Mouse (Mus musculus) forebrain, embryonic 16.5 days (tissue): ENCODE results near the gene Col6a5. TPM values are rescaled to one million over a fixed set of nuclear protein-coding genes. Genes with fewer than 3 reads are reported as not detected.

Experiments
- ATAC-seq: fragments of 200-750 bp; cut with Nextera tagmentation; 2 replicates; pipeline ENCODE4 v1.8.0; 2017; ENCODE audit warnings: mild to moderate bottlenecking, moderate library complexity
- H3K27ac ChIP-seq: fragments of 300-500 bp; sonication (generic); 2 replicates; pipeline ENCODE4 v1.5.1; 2014; ENCODE audit warnings: low read length, control low read depth
- H3K27me3 ChIP-seq: fragments of 300-500 bp; sonication (generic); replicated peaks from 2 replicates; pipeline ENCODE4 v1.6.1; 2014; ENCODE audit warnings: low read length; ENCODE audit not compliant: control insufficient read depth, insufficient read depth
- H3K36me3 ChIP-seq: fragments of 300-500 bp; sonication (generic); 2 replicates; pipeline ENCODE4 v1.6.1; 2014; ENCODE audit not compliant: control insufficient read depth, insufficient read depth
- H3K4me1 ChIP-seq: fragments of 300-500 bp; sonication (generic); replicated peaks from 2 replicates; pipeline ENCODE4 v1.6.1; 2014; ENCODE audit warnings: low read length; ENCODE audit not compliant: control insufficient read depth, insufficient read depth
- H3K4me2 ChIP-seq: fragments of 300-500 bp; sonication (generic); 2 replicates; pipeline ENCODE4 v1.6.1; 2014; ENCODE audit warnings: mild to moderate bottlenecking, low read length, control low read depth
- H3K4me3 ChIP-seq: fragments of 300-500 bp; sonication (generic); replicated peaks from 2 replicates; pipeline ENCODE4 v1.5.1; 2014; ENCODE audit warnings: mild to moderate bottlenecking, low read length, control low read depth
- H3K9ac ChIP-seq: fragments of 300-500 bp; sonication (generic); replicated peaks from 2 replicates; pipeline ENCODE4 v1.6.1; 2014; ENCODE audit warnings: low read depth, low read length, control low read depth
- H3K9me3 ChIP-seq: fragments of 300-500 bp; sonication (generic); 2 replicates; pipeline ENCODE4 v1.6.1; 2016; ENCODE audit warnings: low read length; ENCODE audit not compliant: control insufficient read depth
- WGBS: fragments of 180-500 bp; shearing (Covaris S2); extraction: QIAGEN DNeasy Blood & Tissue Kit; methylation state at CpG from one replicate; pipeline ENCODE4 v1.1.7; 2014; 5-methylcytosine and 5-hydroxymethylcytosine counted together
- polyA plus RNA-seq: library from polyadenylated mRNA; unstranded; fragments of >200 nt; fragmentation: Nextera tagmentation; extraction: Ambion mirVana; gene quantifications from 2 replicates; pipeline ENCODE4 v1.2.1, GENCODE M21; 2015

Gene Col6a5
- polyA plus RNA-seq, 1 experiment from 2014 or later = 0.28 TPM

DNA sequence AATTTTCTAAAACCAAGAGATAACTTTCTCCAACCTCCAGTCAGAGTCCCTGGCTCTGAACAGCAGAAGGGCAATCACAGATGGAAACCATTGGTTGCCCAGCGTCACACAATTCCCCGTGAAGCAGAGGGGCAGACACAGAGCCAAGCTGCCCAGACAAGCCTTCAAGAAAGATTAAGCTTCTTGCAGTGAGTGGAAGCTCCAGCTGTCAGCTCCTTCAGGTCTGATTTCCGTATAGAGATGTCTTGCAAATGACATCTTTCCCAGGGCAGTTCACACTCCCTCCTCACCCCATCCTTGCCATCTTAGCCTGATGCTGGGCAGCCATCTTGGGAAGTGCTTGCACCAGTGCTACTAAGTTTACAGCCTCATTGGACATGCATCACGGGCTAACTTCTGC, 31.2 kb downstream of the Col6a5 start:
- 82% methylated on average over 4 of the region's 4 CpGs for WGBS
- no peaks in the 10 kb centered on the region for H3K27me3 ChIP-seq
- H3K9me3 ChIP-seq = no peaks in the 10 kb centered on the region
- no peak overlapping the region for H3K4me3 ChIP-seq
- no peaks in the 10 kb centered on the region for H3K36me3 ChIP-seq
- peaks cover 5% of the 10 kb centered on the region; the same call in 1 of the 2 replicates for H3K4me1 ChIP-seq
- no peak overlapping the region for H3K9ac ChIP-seq
- H3K4me2 ChIP-seq = no peak overlapping the region
- H3K27ac ChIP-seq = peak overlapping the region; percentile 29; the same call in 1 of the 2 replicates
- no peak for ATAC-seq

DNA sequence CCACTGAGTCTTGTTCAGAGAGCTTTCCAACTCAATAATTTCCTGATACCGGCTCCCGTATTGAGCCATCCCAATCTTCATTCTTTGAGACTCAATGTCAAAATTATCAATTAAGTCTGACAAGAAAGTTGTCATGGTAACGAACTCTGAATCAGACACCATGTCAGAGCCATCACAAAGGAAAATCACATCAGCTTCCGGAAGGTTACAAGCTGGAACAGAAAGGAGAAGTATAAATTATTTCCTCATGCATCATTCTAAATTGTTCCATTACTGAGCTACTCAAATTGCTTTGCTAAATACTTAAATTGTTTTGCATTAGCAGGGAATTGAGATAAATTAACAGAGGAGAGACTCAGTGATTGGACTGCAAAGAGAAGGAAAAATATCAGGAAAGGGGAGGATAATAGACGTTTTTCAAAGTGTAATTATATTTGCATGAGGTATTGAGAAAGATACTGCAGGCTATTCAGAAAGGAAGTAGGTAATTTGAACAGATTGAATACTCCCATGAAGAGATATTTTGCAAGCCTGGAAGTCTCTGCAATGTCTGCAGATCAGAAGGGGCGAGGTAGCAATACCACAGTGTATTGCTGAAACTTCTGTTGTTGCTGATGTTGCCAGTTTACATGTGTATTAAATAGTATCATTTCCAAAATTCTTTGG, 31.9 kb downstream of the Col6a5 start:
- H3K27me3 ChIP-seq = no peaks in the 10 kb centered on the region
- no peak overlapping the region for H3K4me2 ChIP-seq
- H3K27ac ChIP-seq = peak overlapping the region; percentile 29
- no peaks in the 10 kb centered on the region for H3K9me3 ChIP-seq
- WGBS = 47% methylated on average over 6 of the region's 6 CpGs
- H3K4me1 ChIP-seq = peaks cover 5% of the 10 kb centered on the region; the same call in 1 of the 2 replicates
- no peak overlapping the region for H3K9ac ChIP-seq
- ATAC-seq = peak; percentile 87
- no peaks in the 10 kb centered on the region for H3K36me3 ChIP-seq
- no peak overlapping the region for H3K4me3 ChIP-seq

DNA sequence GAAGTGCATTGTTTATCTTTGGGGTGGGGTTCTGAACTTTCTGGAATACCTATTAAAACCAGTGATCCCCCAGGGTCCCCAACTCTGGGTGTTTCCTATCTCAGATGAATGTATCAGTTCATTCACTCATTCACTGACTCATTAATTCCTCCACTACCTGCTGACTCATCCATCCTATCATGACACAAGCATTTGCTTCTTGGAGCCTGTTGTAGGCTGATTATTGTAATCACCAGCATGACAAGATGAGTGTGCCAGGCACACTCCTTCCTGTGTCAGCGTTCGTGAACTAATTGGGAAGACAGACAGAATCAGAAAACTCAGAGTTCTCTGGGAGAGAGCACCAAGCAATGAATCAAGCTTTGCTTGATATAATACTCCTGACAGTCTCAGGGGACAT, 36.8 kb downstream of the Col6a5 start:
- no peak overlapping the region for H3K9ac ChIP-seq
- no peaks in the 10 kb centered on the region for H3K36me3 ChIP-seq
- H3K9me3 ChIP-seq = no peaks in the 10 kb centered on the region
- H3K4me1 ChIP-seq = 0 out of 2 replicates have a peak, but pooled peaks cover 5% of the 10 kb centered on the region
- no peaks in the 10 kb centered on the region for H3K27me3 ChIP-seq
- no peak overlapping the region for H3K27ac ChIP-seq
- 80% methylated on average over 2 of the region's 2 CpGs for WGBS
- H3K4me2 ChIP-seq = no peak overlapping the region
- H3K4me3 ChIP-seq = no peak overlapping the region
- no peak for ATAC-seq

DNA sequence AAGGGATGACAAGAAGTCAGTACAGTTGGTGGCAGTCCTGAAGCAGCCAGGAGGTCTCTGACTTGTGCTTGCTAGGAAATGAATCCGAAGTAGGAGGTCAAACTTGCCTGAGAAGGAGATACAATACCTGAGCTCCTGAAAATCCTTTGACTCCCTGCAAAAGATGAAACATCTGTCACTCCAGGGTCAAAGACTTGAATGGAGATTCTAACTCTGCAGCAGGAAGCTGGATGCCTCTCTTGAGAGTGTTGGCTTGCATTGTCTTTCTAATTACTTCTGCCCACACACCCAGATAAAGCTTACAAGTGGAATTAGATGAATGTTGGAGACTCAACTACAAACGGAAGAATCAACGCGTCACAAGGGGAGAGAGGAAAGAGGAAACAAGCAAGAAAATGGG, 45.3 kb downstream of the Col6a5 start:
- H3K36me3 ChIP-seq = no peaks in the 10 kb centered on the region
- H3K27me3 ChIP-seq = no peaks in the 10 kb centered on the region
- no peak overlapping the region for H3K9ac ChIP-seq
- ATAC-seq = no peak
- no peak overlapping the region for H3K27ac ChIP-seq
- WGBS = 37% methylated on average over 4 of the region's 4 CpGs
- H3K4me1 ChIP-seq = no peaks in the 10 kb centered on the region
- H3K4me2 ChIP-seq = no peak overlapping the region
- H3K9me3 ChIP-seq = no peaks in the 10 kb centered on the region
- H3K4me3 ChIP-seq = no peak overlapping the region

DNA sequence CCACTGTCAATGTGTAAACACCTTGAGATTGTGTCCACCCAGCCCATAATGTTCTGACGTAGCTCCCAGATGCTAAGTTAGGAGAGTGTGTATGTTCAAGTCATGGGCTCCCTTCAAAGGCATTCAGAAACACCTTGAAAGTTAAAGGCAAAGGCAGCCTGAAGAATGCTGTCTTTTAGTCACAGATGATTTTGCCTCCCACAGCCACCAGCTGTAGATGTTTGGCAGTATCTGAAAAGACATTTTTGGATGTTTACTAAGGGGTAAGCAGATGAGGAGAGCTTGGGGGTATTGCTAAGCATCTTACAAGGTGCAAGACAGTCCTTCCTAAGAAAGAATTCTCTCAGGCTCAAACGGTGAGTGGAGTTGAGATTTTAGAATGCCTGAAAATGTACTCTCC, 50.3 kb downstream of the Col6a5 start:
- Histone ChIP-seq H3K27ac (no peak overlapping the region), H3K9ac (no peak overlapping the region), H3K9me3 (no peaks in the 10 kb centered on the region), H3K4me3 (no peak overlapping the region), H3K27me3 (no peaks in the 10 kb centered on the region), H3K4me1 (no peaks in the 10 kb centered on the region), H3K4me2 (no peak overlapping the region), H3K36me3 (no peaks in the 10 kb centered on the region)
- 94% methylated on average over 2 of the region's 2 CpGs for WGBS
- ATAC-seq = no peak

DNA sequence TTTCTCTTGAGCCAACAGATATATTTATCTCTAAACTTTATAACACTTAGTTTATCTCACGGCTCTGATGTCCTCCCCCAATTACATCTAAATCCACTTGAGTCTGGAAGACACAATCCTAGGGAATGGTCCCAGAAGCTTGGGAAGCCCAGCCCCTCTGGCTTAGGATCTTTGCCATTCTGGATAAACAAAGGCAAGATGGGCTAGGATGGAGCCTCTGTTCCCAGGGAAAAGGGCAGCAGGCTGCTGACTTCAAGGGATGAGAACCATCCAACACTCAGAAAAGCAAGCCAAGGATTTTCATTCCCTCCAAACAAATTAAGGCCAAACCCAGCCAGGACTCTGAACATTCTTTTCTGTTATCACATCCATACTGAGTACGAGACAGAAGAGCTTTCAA, 51.1 kb downstream of the Col6a5 start:
- no peak overlapping the region for H3K27ac ChIP-seq
- H3K27me3 ChIP-seq = no peaks in the 10 kb centered on the region
- H3K9ac ChIP-seq = no peak overlapping the region
- no peaks in the 10 kb centered on the region for H3K4me1 ChIP-seq
- WGBS = 85% methylated on average over 2 of the region's 2 CpGs
- H3K36me3 ChIP-seq = no peaks in the 10 kb centered on the region
- no peaks in the 10 kb centered on the region for H3K9me3 ChIP-seq
- H3K4me2 ChIP-seq = no peak overlapping the region
- no peak overlapping the region for H3K4me3 ChIP-seq
- ATAC-seq = no peak

DNA sequence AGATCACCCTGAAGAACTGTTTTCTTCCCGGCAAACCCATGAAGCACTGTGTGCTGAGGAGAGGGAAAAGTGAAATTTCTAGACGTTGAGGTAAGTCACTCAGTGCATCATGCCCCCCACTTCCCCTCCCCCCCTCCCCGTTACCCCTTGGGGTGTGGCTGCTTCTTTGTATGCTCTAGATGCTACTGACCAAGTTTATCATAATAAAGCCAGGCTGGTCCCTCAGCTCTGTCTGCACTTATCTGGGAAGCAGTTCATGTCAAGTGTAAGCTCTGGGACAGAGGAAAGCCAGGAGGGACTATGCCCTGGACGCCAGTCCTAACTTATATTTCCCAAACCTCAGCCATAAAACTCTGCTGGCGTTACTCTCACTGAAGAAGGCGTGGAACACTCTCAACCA, 53.0 kb downstream of the Col6a5 start:
- ATAC-seq = no peak
- H3K27ac ChIP-seq = no peak overlapping the region
- H3K9ac ChIP-seq = no peak overlapping the region
- WGBS = 89% methylated on average over 6 of the region's 6 CpGs
- no peak overlapping the region for H3K4me2 ChIP-seq
- no peaks in the 10 kb centered on the region for H3K27me3 ChIP-seq
- H3K36me3 ChIP-seq = no peaks in the 10 kb centered on the region
- no peak overlapping the region for H3K4me3 ChIP-seq
- no peaks in the 10 kb centered on the region for H3K4me1 ChIP-seq
- H3K9me3 ChIP-seq = no peaks in the 10 kb centered on the region

DNA sequence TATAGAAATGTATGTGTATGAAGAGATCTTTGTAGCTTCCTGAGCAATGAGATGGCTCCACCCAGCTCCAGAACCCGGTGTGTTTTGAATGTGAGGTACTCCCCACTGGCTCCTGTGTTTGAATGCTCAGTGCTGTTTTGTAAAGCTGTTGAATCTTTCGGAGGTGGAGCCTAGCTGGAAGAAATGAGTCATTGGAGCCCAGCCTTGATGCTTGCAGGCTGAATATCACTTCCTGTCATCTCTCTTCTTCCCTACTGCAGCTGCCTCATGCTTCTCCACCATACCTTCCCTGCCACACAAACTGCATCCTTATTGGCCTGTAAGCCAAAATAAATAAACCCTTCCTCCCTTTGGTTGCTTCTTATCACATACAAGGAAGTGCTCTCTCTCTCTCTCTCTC, 72.9 kb downstream of the Col6a5 start:
- H3K9me3 ChIP-seq = no peaks in the 10 kb centered on the region
- 30% methylated on average over 2 of the region's 2 CpGs for WGBS
- no peak overlapping the region for H3K9ac ChIP-seq
- no peaks in the 10 kb centered on the region for H3K27me3 ChIP-seq
- H3K27ac ChIP-seq = no peak overlapping the region
- no peak overlapping the region for H3K4me2 ChIP-seq
- H3K4me3 ChIP-seq = no peak overlapping the region
- H3K4me1 ChIP-seq = no peaks in the 10 kb centered on the region
- H3K36me3 ChIP-seq = no peaks in the 10 kb centered on the region
- ATAC-seq = no peak

DNA sequence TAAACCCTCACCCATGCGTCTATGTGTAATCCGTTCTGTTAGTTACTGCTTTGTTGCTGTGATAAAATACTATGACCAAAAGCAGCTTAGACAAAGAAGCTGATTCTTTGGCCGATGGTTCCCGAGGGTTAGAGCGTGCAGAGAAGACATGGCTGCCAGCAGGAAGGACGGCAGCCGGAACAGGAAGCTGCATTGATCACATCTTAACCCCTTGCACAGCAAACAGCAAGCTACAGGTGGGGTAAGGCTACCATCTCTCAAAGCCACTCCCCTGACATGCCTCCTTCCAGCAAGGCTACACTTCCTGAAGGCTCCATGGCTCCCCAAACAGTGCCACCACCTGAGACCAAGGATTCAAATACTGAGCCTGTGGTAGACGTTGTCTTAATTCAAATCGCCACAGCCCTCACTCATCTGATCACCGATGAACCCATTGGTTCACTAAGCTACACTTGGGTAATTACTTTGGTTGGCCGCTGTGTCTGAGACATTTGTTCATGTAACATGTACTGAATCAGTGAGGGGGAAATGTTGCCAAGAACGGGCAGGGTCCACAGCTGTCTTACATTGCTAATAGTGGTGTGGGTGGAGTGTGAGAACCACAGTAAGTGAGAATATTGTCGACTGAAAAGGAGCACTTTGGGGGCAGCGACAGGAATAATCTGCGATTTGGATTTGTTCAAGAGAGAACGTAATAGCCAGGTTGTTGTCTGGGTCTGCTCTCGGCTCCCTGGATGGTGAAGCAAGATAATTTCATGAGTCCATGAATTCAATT, 75.6 kb downstream of the Col6a5 start:
- no peak overlapping the region for H3K4me2 ChIP-seq
- no peaks in the 10 kb centered on the region for H3K9me3 ChIP-seq
- ATAC-seq = no peak
- no peaks in the 10 kb centered on the region for H3K27me3 ChIP-seq
- no peak overlapping the region for H3K9ac ChIP-seq
- no peaks in the 10 kb centered on the region for H3K4me1 ChIP-seq
- H3K4me3 ChIP-seq = no peak overlapping the region
- WGBS = 77% methylated on average over 17 of the region's 17 CpGs
- H3K27ac ChIP-seq = no peak overlapping the region
- no peaks in the 10 kb centered on the region for H3K36me3 ChIP-seq
